Mouse (Mus musculus): Measurements from ENCODE around the gene Prkch.

- TF ChIP-seq CTCF (IDR thresholded peaks at IDR 0.05; ENCODE audit: control insufficient read depth, insufficient read depth, insufficient replicate concordance, low read depth, low read length) (no peak), POLR2A (IDR thresholded peaks at IDR 0.05; ENCODE audit: control insufficient read depth, low read depth, low read length) (no peak)
Measured at GRCm38 (mm10) chr12:73810903-73811302, 226.3 kb downstream of the Prkch start.
